Mouse (Mus musculus) thymus, postnatal 4 days (tissue): Measurements from ENCODE around the gene Pitx2.

ENCODE experiments used
- DNase-seq: peaks from one replicate; pipeline ENCODE4 v3.0.0; 2021

The Pitx2 gene

DNA sequence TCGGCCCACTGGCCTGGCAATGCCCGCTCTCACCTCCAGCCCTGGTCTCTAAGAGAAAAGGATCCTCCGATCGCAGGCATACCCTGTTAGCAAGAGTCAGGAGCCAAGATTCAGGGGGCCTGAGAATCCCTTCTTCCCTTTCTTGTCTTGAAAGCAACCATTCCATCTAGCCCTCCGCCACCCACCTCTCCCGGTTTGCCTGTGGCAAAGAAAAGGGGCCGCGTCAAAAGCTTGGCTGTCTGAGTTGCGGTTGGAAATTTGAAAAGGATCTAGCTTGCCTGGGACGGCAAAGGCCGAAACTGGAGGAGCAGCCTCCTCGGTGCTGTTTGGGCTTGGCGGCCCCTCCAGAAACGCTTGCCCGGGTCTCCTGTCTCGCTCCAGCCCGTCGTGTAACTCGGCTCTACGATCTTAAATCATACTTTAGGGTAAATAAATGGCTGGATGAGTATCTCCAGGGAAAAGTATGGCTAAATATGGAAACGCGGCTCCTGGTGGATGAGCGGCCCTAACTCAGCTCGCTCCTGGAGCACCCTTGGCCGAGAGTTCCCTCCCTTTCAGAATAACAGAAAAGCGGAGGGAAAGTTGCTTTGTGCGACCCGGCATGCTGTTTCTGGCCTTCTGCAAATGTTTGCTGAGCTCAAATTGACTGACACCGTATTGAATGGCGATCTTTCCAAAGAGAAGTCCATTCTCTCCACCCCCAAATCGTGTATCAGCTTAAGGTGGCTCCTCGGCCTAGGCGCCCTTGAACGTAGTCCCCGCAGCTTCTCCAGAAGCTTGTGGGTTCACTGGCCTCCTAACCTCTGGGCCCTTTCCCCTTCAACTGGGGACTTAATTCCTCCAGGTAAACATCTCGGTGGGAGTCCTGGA lies 3.4 kb downstream of the Pitx2 start:
- DNase-seq = no peak

GRCm38 (mm10) chr3:129203761-129204440 lies 4.2 kb downstream of the Pitx2 start:
- no peak for DNase-seq

DNA sequence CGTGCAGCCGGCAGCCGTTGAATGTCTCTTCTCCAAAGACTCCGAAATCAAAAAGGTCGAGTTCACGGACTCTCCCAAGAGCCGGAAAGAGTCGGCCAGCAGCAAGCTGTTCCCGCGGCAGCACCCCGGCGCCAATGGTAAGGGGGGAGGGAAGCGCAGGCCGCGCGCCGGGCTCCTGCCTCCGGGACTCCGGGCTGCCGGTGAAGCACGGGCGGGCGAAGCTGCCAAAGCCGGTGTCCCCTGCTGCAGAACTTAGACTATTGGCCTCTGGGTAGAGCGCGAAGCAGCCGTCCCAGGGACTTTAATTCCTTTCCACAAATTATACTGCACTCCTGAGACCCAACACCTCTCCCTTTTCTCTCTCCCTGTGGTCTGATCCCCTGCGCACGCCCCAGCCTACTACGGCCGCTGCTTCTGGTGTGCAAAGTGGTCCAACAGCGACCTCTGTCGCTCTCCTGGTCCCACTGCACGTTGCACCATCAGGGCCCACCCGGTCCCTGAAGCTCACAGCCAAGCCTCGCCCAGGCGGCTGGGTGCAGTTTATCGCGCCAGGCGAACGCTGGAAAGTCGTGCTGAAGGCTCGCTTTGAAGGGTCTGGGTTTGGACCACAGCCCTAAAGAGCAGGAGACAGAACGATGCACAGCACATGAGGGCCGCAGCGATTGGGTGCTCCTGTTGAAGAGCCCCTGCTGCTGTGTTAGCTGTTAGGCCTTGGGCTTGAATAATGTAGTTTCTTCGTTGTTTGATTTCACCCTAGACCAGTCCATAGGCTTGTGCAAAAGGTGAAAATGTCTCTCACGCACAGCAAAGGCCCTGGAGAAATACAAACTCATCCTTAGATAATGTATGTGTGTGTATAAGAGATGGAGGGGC lies 5.0 kb downstream of the Pitx2 start:
- peak; percentile 66 for DNase-seq

GRCm38 (mm10) chr3:129205481-129206175 lies 6.0 kb downstream of the Pitx2 start:
- DNase-seq = no peak

- DNase-seq = no peak
Measured at GRCm38 (mm10) chr3:129206776-129207175, 7.1 kb downstream of the Pitx2 start.

DNA sequence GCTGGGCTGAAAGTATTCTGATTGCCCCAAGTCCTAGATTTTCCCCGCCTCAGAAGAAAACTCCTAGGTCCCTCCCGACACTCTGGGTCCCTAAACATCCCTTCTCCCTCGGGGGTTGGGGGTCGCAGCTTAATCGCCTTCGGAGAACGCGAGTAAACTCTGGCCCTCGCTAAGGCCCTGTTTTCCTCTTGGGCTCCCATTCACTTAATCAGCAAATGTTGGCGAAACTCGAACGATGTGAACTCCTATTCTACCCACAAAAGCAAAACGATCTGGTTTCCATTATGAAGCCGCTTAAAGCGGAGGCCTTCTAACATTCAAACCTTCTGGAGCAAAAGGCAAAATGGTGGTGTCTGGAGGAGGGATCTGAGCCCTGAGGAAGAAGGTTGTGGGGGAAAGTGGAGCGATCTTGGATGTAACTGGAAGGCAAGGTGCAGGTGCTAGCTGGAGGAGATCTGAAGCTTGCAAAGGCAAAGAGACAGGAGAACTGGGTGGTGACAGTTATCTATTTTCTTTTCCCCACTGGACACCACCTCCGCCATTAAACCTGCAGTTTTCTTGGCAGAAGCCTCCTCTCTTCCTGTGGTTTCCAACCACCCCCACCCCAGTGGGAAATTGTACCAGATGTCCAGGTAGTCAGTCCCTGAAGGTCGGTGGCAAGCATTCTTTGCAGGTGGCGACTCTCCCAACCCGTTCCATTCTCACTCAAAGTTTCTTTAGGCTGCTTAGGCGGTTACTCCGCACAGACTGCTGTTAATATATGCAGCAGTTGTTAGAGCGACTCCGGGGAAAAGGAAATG lies 7.8 kb downstream of the Pitx2 start:
- no peak for DNase-seq

DNA sequence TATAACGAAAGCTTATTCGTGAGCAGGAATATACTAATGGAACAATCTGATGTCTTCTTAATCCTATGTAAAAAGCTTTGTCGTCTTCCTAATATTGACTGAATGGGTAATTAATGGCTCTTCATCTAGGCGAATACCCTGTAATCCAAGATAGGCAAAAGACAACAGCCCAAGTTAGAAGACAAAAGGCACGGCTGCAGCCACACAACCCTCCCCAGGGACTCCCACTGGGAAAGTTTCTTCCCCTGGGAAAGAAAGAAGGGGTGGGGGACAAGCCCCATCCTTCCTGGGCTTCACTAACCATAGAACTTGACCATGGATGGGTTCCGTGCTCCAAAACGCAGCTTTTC lies 8.3 kb downstream of the Pitx2 start:
- no peak for DNase-seq

DNA sequence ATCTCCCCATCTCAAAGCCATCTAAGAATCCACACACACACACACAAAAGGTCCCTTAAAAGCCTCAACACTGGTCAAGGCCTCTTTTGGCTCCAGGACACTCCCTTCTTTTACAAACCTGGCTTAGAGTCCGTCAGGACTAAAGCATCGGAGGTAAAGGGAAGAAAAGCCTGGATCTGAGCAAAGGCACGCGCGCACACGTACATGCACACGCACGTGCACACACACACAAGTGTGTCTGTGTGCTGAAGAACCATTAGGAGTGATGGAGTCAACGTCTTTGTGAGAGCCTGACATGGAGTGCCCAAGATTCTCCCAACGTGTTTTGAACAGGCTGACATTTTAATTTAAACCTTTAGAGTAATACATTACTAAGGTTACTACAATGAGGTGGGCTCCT lies 8.7 kb downstream of the Pitx2 start:
- no peak for DNase-seq

- no peak for DNase-seq
Measured at GRCm38 (mm10) chr3:129209266-129209665, 9.6 kb downstream of the Pitx2 start.

GRCm38 (mm10) chr3:129209771-129210170 lies 10.1 kb downstream of the Pitx2 start:
- DNase-seq = no peak

- DNase-seq = no peak
Measured at GRCm38 (mm10) chr3:129212038-129212645, 12.5 kb downstream of the Pitx2 start.

- DNase-seq = no peak
Measured at GRCm38 (mm10) chr3:129212807-129213206, 13.1 kb downstream of the Pitx2 start.

- DNase-seq = peak; percentile 86
Measured at GRCm38 (mm10) chr3:129213633-129214145, 14.0 kb downstream of the Pitx2 start.

- no peak for DNase-seq
Measured at GRCm38 (mm10) chr3:129214146-129214665, 14.5 kb downstream of the Pitx2 start.

DNA sequence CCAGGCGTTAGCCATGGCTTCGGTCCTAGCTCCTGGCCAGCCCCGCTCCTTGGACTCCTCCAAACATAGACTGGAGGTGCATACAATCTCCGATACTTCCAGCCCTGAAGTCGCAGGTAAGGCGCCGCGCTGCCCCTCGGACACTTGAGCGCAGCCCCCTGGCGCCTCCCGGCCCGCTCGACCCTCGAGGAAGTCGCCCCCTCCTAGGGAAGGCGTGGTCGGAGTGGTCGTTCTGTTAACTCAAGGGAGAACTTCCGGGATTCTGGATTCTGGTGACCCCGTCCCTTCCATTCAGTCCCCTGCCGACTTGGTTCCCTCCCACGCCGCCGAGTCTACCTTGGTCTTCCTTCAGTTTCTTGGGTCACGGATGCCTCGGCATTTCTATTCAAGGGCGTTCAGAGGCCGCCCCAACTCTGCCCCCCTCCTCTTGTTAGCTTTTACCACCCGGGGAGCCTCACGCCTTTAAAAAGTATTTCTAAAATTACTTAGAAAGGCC lies 15.0 kb downstream of the Pitx2 start:
- peak; percentile 25 for DNase-seq

DNA sequence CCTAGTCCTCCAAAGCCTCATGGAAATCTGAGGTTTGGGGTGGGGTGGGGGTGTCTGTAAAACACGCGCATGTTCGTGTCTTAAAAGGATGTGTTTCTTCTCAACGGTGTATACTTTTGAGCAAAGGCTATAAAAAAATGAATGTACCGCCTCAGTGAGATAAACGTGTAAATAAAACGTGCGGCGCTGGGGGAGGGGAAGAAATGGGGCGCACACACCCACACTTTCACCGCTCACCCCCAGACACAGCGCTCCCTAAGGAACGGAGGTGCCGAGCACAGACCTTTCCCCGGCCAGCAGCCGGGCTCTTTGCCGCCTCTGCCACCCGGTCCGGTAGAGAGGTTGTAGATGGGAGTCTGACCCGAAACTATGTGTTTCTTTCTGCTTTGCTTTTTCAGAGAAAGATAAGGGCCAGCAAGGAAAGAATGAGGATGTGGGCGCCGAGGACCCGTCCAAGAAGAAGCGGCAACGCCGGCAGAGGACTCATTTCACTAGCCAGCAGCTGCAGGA lies 15.6 kb downstream of the Pitx2 start:
- no peak for DNase-seq

DNA sequence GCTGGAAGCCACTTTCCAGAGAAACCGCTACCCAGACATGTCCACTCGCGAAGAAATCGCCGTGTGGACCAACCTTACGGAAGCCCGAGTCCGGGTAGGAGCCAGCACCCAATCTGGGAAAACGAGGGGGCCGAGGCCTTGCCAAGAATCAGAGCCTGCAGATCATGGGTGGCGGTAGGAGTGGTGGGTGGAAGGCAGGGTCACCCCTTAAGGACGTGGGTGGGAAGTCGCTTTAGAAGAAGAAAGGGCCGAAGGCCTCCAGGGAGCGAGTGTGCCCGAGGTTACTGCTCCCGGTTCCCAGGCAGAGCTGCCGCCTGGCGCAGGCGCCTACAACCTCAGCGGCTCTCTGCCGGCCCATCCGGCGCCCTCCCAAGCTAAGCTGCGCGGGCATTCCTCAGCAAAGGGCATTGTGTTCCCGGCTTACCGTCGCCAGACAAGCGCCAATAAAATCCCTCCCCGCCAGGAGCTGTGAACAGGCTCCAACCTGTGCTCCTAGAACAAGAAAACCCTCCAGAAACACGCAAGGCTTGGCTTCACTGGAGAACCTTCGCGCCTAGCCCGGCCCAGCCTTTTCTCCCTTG lies 16.2 kb downstream of the Pitx2 start:
- DNase-seq = peak; percentile 18

- no peak for DNase-seq
Measured at GRCm38 (mm10) chr3:129216491-129216890, 16.8 kb downstream of the Pitx2 start.

DNA sequence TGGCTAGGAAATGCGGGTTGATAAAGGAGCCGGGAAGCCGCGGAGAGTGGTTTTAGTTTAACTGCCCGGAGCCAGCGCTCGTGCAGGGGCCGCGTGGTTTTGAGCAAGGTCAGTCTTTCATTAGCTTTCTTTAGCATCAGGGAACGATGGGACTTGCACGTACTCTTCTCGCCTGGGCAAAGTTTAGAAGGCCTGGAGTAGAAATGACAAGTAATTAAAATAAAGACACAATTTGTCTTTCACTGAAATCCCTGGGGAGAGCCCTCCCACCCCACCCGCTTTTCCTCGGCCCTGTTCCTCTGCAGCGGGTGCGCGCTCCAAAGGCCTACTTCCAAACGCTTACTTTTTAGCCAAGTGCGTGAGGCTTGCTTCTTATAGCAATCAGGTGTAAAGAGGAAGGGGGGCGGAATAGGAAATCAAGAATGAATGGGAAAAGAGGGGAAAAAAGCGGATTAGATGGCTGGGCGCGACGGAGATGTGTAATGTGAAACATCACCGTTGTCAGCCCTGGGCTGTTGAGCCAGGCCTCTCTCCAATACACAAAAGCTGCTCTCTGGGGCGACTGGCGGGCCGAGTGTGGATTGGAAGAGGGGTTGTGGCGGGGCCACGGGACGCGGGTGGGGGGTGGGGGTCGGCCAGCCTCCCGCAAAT lies 17.4 kb downstream of the Pitx2 start:
- no peak for DNase-seq
